Mouse (Mus musculus) layer of hippocampus, postnatal 25 days (tissue): ENCODE results near the gene H2afz. TPM values are rescaled to one million over a fixed set of nuclear protein-coding genes. Genes with fewer than 3 reads are reported as not detected.
"Not testable (repeated sequence)": the region's sequence is repeated elsewhere in the genome, so short reads cannot be mapped to it uniquely, and the experiment has no call there.

Experiments used
- DNase-seq, 2 experiments: peaks; one replicate each; pipeline ENCODE4 v3.0.0; 2022; ENCODE audit warnings: mixed read lengths in 2 of 2, low spot score in 1 of 2; ENCODE audit errors: extremely low spot score in 1 of 2
- total RNA-seq, 2 experiments: library from RNA; stranded (reverse); gene quantifications; 2 replicates each; pipeline ENCODE4 v1.2.3; 2021

Gene H2afz
- total RNA-seq, 2 experiments from 2014 or later = 141 to 151 TPM

DNA sequence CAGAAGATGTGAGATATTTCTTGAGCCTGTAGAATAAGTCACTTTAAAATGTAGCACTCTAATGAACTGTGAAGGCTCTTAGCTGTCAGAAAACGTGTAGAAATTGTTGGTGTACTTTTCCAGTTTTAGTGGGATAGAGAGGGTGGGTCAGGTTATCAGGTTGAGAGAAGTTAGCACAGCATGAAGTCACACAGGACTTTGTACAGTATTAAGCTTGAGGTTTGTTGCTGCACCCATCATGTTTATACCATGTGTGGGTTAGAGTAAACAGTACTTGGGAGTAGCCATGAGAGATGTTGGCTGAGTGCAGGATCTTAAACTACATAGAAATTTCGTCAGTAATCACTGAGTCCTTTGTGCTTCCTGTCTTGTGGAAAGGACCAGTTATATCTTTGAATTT lies 48.8 kb downstream of the H2afz start:
- no peak for DNase-seq

DNA sequence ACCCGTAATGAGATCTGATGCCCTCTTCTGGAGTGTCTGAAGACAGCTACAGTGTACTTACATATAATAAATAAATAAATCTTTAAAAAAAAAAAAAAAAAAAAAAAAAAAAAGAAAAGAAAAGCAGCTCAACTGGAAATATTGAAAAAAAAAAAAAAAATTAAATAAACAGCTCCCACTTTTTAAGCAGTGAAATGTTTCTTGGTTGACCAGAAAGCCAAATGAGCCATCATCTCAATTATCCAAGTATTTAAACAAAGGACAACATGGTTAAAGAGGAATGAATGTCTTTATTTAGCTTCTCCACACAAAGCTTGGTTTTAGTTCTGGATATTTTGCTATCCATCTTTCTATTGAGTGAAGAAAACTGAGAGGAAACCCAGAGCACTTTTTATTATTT lies 50.3 kb downstream of the H2afz start:
- not testable (repeated sequence) for DNase-seq

Other genes with a start within 250 kb of the H2afz start
- 10 to 100 TPM in 1 of 2 experiments, 1 to 10 TPM in 1; 9.2 to 11.8 TPM for gene Ddit4l, start 242.9 kb upstream of the H2afz start, total RNA-seq
- not detected for gene Gm21962, start 193.0 kb upstream of the H2afz start, total RNA-seq
- 10 to 100 TPM; 46.1 to 50.5 TPM for gene Dnajb14, start 3.2 kb downstream of the H2afz start, total RNA-seq
- gene Lamtor3, start 54.0 kb downstream of the H2afz start, total RNA-seq = 10 to 100 TPM; 66.3 to 69.6 TPM
- 1 to 10 TPM; 4.3 to 6.7 TPM for gene Dapp1, start 117.1 kb downstream of the H2afz start, total RNA-seq
- 1 to 10 TPM; 1.5 to 2.4 TPM for gene 1110002E22Rik, start 200.6 kb downstream of the H2afz start, total RNA-seq
- under 1 TPM in 1 of 2 experiments, not detected in 1; 0.28 TPM for gene Gm5105, start 202.9 kb downstream of the H2afz start, total RNA-seq